Mouse (Mus musculus) lung, postnatal 0 days (tissue): Measurements from ENCODE around the gene Galp. TPM values are rescaled to one million over a fixed set of nuclear protein-coding genes. Genes with fewer than 3 reads are reported as not detected.

Experiments
- ATAC-seq: fragments of 200-750 bp; cut with Nextera tagmentation; 2 replicates; pipeline ENCODE4 v1.8.0; 2017; ENCODE audit warnings: moderate library complexity
- DNase-seq: peaks from one replicate; pipeline ENCODE4 v3.0.0-alpha.2; 2016; ENCODE audit warnings: low spot score
- H3K27ac ChIP-seq: fragments of 300-500 bp; sonication (generic); 2 replicates; pipeline ENCODE4 v1.5.1; 2014; ENCODE audit warnings: antibody characterized with exemption, mild to moderate bottlenecking, low read length, mixed read lengths
- H3K27me3 ChIP-seq: fragments of 300-500 bp; sonication (generic); replicated peaks from 2 replicates; pipeline ENCODE4 v1.6.1; 2014; ENCODE audit warnings: low read length, mixed read lengths; ENCODE audit not compliant: insufficient read depth
- H3K36me3 ChIP-seq: fragments of 300-500 bp; sonication (generic); 2 replicates; pipeline ENCODE4 v1.6.1; 2014; ENCODE audit warnings: low read length, mixed read lengths; ENCODE audit not compliant: insufficient read depth
- H3K4me1 ChIP-seq: fragments of 300-500 bp; sonication (generic); 2 replicates; pipeline ENCODE4 v1.6.1; 2014; ENCODE audit warnings: antibody characterized with exemption, low read depth, low read length, mixed read lengths; ENCODE audit not compliant: insufficient read depth
- H3K4me2 ChIP-seq: fragments of 300-500 bp; sonication (generic); replicated peaks from 2 replicates; pipeline ENCODE4 v1.6.1; 2014; ENCODE audit warnings: low read depth, mild to moderate bottlenecking, low read length, moderate library complexity, mixed read lengths
- H3K4me3 ChIP-seq: fragments of 300-500 bp; sonication (generic); 2 replicates; pipeline ENCODE4 v1.5.1; 2014; ENCODE audit warnings: low read depth, low read length
- H3K9ac ChIP-seq: fragments of 300-500 bp; sonication (generic); replicated peaks from 2 replicates; pipeline ENCODE4 v1.6.1; 2014; ENCODE audit warnings: low read depth, mild to moderate bottlenecking
- H3K9me3 ChIP-seq: fragments of 300-500 bp; sonication (generic); 2 replicates; pipeline ENCODE4 v1.6.1; 2016; ENCODE audit warnings: low read length, mixed read lengths
- CTCF ChIP-seq: IDR thresholded peaks from 2 replicates; pipeline ENCODE4 v1.5.1; 2016; ENCODE audit warnings: antibody characterized with exemption, mild to moderate bottlenecking
- EP300 ChIP-seq: IDR thresholded peaks from 2 replicates; pipeline ENCODE4 v1.6.1; 2016; ENCODE audit warnings: antibody characterized with exemption, mild to moderate bottlenecking, control low read depth
- WGBS: fragments of 180-500 bp; shearing (Covaris S2); extraction: QIAGEN DNeasy Blood & Tissue Kit; methylation state at CpG from one replicate; pipeline ENCODE4 v1.1.7; 2014; 5-methylcytosine and 5-hydroxymethylcytosine counted together
- polyA plus RNA-seq: library from polyadenylated mRNA; unstranded; fragments of >200 nt; fragmentation: Nextera tagmentation; extraction: Ambion mirVana; gene quantifications from 2 replicates; pipeline ENCODE4 v1.2.1, GENCODE M21; 2015

Gene Galp
- polyA plus RNA-seq: not detected in 2 replicates

DNA sequence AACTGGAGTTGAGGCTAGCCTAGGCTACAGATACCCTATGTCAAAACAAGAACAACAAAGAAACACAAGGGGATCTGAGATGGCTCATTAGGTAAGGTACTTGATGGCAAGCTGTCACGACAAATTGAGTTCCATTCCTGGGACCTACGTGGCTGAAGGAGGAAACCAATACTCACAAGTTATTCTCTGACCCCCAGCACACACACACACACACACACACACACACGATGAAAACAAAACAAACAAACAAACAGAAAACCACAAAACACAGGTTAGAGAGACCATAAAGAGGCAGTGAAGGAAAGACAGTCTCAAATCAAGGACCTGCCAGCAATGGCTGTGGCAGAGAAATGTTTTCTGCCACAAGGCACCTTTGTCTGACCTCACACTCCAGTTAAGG is at the start of gene Galp:
TSS of gene Galp (plus strand) at position 301 of the 400 bp plus-strand sequence.
- no peak within 1 kb of the TSS for H3K9ac ChIP-seq
- no peak within 1 kb of the TSS for H3K4me3 ChIP-seq
- WGBS: 57% methylated on average over 3 of the region's 3 CpGs
- no peak within 1 kb of the TSS for H3K27ac ChIP-seq
- H3K4me1 ChIP-seq: no peaks in the 10 kb centered on the region
- no peaks in the 10 kb centered on the region for H3K36me3 ChIP-seq
- H3K4me2 ChIP-seq: no peak within 1 kb of the TSS
- no peak for ATAC-seq
- H3K9me3 ChIP-seq: no peaks in the 10 kb centered on the region
- H3K27me3 ChIP-seq: no peaks in the 10 kb centered on the region
- TF ChIP-seq CTCF: no peak
- DNase-seq: no peak

DNA sequence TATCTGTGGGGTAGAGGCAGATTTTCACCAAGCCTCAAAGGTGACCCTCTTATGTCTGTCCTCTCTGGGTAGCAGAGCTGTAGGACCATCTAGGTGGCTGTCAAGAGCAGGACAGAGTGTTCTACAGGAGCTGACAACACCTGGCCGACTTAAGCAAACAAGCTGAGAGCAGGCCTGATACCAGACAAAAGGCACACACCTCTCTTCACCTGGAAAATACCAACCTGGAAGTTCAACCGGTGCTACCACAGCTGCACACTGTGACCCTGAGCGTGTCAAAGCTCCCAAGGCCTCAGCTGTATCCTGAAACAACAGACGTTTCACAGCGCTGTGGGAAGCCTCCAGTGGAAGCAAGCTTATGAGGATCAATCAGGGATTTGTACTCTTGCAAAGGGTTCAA is 49.2 kb upstream of the Galp start:
- Histone ChIP-seq H3K4me2 (no peak overlapping the region), H3K27me3 (no peaks in the 10 kb centered on the region), H3K36me3 (no peaks in the 10 kb centered on the region), H3K4me1 (peaks cover 43% of the 10 kb centered on the region; the same call in 1 of the 2 replicates), H3K9ac (no peak overlapping the region), H3K9me3 (no peaks in the 10 kb centered on the region), H3K27ac (peak overlapping the region; percentile 71), H3K4me3 (no peak overlapping the region)
- ATAC-seq (peak; percentile 76), DNase-seq (peak; percentile 74)
- WGBS: 57% methylated on average over 5 of the region's 5 CpGs
- no peak for TF ChIP-seq CTCF
- TF ChIP-seq EP300: 0 out of 2 replicates have a peak, but pooled peaks have one; percentile 48

DNA sequence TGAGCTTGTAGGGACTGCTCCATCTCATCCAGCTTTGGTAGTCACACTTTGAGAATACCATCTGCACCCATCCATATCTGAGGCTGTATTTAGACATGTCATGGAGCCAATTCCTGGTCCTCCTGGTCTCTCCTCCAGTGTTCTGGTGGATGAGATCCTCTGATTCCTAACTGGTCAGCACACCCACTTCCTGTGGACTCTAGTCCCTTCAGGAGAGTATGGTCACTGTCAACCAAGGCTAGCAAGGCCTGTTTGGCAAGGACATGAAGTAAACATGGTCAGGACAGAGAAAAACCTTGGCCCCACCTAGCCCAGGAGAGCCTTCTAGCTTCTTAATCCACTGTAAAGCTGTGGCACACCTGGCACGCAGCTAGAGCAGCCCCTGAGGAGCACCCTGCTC is 45.6 kb upstream of the Galp start:
- 61% methylated on average over 1 of the region's 1 CpGs for WGBS
- DNase-seq (no peak), ATAC-seq (no peak)
- Histone ChIP-seq H3K4me1 (peaks cover 38% of the 10 kb centered on the region), H3K4me3 (no peak overlapping the region), H3K9me3 (no peaks in the 10 kb centered on the region), H3K4me2 (no peak overlapping the region), H3K27me3 (no peaks in the 10 kb centered on the region), H3K27ac (peak overlapping the region; percentile 32; the same call in 1 of the 2 replicates), H3K36me3 (no peaks in the 10 kb centered on the region), H3K9ac (no peak overlapping the region)
- TF ChIP-seq CTCF (no peak), EP300 (no peak)

- 75% methylated on average over 3 of the region's 3 CpGs for WGBS
- Histone ChIP-seq H3K4me3 (no peak overlapping the region), H3K9ac (no peak overlapping the region), H3K4me2 (no peak overlapping the region), H3K36me3 (no peaks in the 10 kb centered on the region), H3K9me3 (no peaks in the 10 kb centered on the region), H3K4me1 (peaks cover 31% of the 10 kb centered on the region), H3K27me3 (no peaks in the 10 kb centered on the region), H3K27ac (0 out of 2 replicates have a peak overlapping the region, but pooled peaks have one; percentile 20)
- ATAC-seq (no peak), DNase-seq (no peak)
- TF ChIP-seq CTCF (no peak), EP300 (no peak)
These were observed 44.9 kb upstream of the Galp start for GRCm38 (mm10) chr7:6152036-6152435.

- TF ChIP-seq EP300 (no peak), CTCF (no peak)
- H3K4me3 ChIP-seq: no peak overlapping the region
- DNase-seq (no peak), ATAC-seq (no peak)
- H3K27me3 ChIP-seq: no peaks in the 10 kb centered on the region
- no peak overlapping the region for H3K4me2 ChIP-seq
- WGBS: 83% methylated on average over 3 of the region's 3 CpGs
- no peak overlapping the region for H3K27ac ChIP-seq
- H3K9me3 ChIP-seq: no peaks in the 10 kb centered on the region
- H3K4me1 ChIP-seq: peaks cover 28% of the 10 kb centered on the region
- H3K9ac ChIP-seq: no peak overlapping the region
- H3K36me3 ChIP-seq: no peaks in the 10 kb centered on the region
These were observed 43.8 kb upstream of the Galp start for GRCm38 (mm10) chr7:6153131-6153530.

DNA sequence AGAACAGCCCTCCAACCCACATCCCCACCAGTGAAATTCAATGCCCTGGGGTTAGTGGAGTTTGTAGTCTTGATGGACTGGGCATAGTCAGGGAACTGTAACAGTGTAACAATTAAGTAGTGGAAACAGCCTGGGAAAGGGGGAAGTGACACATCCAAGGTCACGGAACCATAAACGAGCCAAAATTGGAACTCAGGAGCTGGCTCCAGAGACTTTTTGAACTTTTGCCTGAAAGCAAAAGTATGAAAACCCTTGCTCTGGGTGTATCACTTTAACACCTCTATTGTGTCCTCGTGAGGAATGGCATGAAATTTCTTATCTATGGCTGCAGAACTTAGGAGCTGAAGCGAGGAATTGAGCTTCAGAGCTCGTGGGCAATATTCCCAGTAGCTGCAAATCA is 42.7 kb upstream of the Galp start:
- no peaks in the 10 kb centered on the region for H3K36me3 ChIP-seq
- ATAC-seq: no peak
- peak overlapping the region; percentile 83 for H3K4me2 ChIP-seq
- H3K27ac ChIP-seq: peak overlapping the region; percentile 94; the same call in 1 of the 2 replicates
- no peak overlapping the region for H3K4me3 ChIP-seq
- WGBS: 50% methylated on average over 5 of the region's 5 CpGs
- TF ChIP-seq EP300: no peak
- no peak for TF ChIP-seq CTCF
- H3K4me1 ChIP-seq: peaks cover 22% of the 10 kb centered on the region
- no peaks in the 10 kb centered on the region for H3K9me3 ChIP-seq
- no peaks in the 10 kb centered on the region for H3K27me3 ChIP-seq
- no peak for DNase-seq
- no peak overlapping the region for H3K9ac ChIP-seq
